Mouse (Mus musculus) left cerebral cortex, adult 8-10 months (tissue): ENCODE data around the gene Guca1b. TPM values are rescaled to one million over a fixed set of nuclear protein-coding genes. Genes with fewer than 3 reads are reported as not detected.
"Not testable (repeated sequence)": the region's sequence is repeated elsewhere in the genome, so short reads cannot be mapped to it uniquely, and the experiment has no call there.

Experiments
- DNase-seq, 2 experiments: peaks; one replicate each; pipeline ENCODE4 v3.0.0; 2022; ENCODE audit warnings: low spot score in 2 of 2
- total RNA-seq, 4 experiments: library from RNA; stranded (reverse); gene quantifications; 2 replicates each; pipeline ENCODE4 v1.2.4; 2022

Gene Guca1b
- total RNA-seq, 4 experiments from 2014 or later = 0.87 to 1.5 (median 1.2) TPM

- DNase-seq = peak in 1 of 2 experiments; percentile 25
Measured at GRCm38 (mm10) chr17:47409897-47410861, 25.0 kb downstream of the Guca1b start.

DNA sequence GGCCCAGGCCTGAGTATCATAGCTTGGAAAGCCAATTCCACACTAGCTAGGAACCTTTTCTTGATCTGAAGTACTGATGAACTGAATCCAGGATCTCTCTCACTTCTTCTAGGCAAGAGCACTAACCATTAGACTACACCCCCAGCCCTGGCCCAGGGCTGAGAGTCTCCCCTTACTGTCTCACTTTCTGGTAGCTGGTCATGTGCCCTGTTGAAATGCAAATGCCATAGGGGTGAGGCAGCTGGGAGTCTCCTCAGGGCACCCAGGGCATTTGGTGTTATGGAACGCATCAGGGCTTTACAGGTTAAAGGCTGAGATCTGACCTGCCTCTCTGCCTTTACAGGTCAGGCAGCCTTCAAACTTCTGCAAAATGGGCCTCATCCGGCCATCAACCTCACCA is 35.0 kb downstream of the Guca1b start:
- no peak for DNase-seq

DNA sequence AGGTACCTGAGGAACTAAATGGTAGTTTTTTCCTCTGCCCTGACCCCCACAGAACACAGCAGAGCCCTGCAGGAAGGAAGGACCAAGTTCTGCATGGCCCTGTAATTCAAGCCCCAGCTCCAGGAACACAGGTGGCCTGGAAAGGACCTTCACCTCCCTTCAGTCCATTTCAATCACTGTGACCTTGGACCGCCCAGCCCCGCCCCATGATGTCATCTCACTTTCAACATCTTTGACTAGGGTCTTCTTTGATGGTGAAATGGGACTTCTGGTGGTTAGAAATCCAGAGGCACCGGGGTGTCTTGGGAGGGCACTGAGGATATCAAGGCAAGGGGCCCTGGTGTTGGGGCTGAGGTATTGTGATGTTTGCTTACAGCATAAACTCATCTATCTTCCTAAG is 36.4 kb downstream of the Guca1b start:
- no peak for DNase-seq

GRCm38 (mm10) chr17:47422616-47423015 is 37.4 kb downstream of the Guca1b start:
- DNase-seq = not testable (repeated sequence)

GRCm38 (mm10) chr17:47424186-47424585 is 39.0 kb downstream of the Guca1b start:
- no peak for DNase-seq

DNA sequence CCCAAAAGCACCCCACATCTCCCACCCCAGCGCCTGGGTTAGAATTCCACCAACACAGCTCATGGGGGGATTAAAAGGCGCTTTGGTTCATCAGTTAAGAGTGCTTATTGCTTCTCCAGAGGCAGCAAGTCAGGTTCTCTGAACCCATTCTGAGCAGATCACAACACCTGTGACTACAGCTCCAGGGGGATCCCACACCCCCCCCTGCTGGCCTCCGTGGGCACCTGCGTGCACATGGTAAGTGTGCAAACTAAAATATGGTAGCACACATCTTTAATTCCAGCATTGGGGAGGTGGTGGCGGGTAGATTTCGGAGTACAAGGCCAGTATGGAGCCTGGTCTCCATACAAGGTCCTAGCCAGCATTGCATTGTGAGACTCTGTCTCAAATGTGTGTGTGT is 42.1 kb downstream of the Guca1b start:
- DNase-seq = no peak

GRCm38 (mm10) chr17:47428831-47429304 is 43.7 kb downstream of the Guca1b start:
- no peak for DNase-seq

- no peak for DNase-seq
Measured at GRCm38 (mm10) chr17:47430815-47431214, 45.6 kb downstream of the Guca1b start.

DNA sequence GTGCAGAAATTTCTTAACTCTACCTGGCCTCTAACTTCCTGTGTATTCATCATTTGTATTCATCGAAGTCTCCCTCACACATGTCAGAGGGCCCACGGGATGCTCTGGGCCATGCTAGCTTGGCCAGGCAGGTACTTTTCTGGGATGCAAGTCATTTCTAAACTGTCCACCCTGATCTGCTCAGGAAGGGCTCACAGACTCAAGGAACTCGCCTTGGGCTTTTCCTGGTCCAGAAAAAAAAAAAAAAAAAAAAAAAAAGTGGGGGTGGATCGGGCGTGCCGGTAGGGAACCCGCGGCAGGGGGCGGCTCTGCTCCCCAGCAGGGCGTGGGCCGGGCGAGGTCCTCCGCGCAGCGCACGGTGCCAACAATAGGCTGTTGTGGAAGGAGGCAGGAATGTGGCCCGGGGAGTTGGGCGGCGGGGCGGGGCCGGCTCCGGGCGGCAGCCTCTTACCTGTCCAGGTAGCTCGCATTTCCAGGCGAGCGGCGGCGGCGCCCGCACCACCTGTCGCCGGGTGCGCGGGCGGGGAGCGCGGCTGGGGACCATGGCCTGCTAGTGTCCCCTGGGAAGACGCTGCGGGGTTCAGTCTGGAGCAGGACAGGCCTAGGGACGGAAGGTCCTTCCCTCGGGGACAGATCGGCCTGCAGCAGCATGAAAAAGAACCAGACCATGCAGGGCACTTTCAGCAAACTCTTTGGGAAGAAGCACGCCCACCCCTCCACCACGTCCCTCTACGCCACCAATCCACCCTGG is 51.1 kb downstream of the Guca1b start, which contains the start of gene AI661453:
AI661453 (plus strand) TSS at position 460 of the 751 bp plus-strand sequence.
- DNase-seq = no peak

- no peak for DNase-seq
Measured at GRCm38 (mm10) chr17:47436907-47437547, 51.8 kb downstream of the Guca1b start, which contains the start of gene 1700001C19Rik. 1700001C19Rik (minus strand) TSS chr17:47437376.

GRCm38 (mm10) chr17:47438611-47439010 is 53.4 kb downstream of the Guca1b start:
- DNase-seq = no peak

- no peak for DNase-seq
Measured at GRCm38 (mm10) chr17:47439396-47440028, 54.3 kb downstream of the Guca1b start.

GRCm38 (mm10) chr17:47440359-47440890 is 55.2 kb downstream of the Guca1b start:
- DNase-seq = no peak

GRCm38 (mm10) chr17:47441296-47442051 is 56.3 kb downstream of the Guca1b start:
- DNase-seq = no peak

GRCm38 (mm10) chr17:47442271-47442670 is 57.1 kb downstream of the Guca1b start:
- no peak for DNase-seq

Other genes with a start within 250 kb of the Guca1b start
- gene Mrps10, start 16.5 kb upstream of the Guca1b start, total RNA-seq = 10 to 100 TPM; 27.5 to 39.5 (median 27.8) TPM
- gene Guca1a, start 15.2 kb downstream of the Guca1b start, total RNA-seq = under 1 TPM in 2 of 4 experiments, not detected in 2; 0.57 to 0.93 TPM
- gene AI661453, start 51.2 kb downstream of the Guca1b start, total RNA-seq = 1 to 10 TPM in 1 of 4 experiments, under 1 TPM in 3; 0.35 to 1.4 (median 0.64) TPM
- gene 1700001C19Rik, start 52.0 kb downstream of the Guca1b start, total RNA-seq = not detected
- 10 to 100 TPM; 17.6 to 22.3 (median 19.1) TPM for gene Taf8, start 116.9 kb downstream of the Guca1b start, total RNA-seq
- gene Ccnd3, start 119.7 kb downstream of the Guca1b start, total RNA-seq = 10 to 100 TPM; 28.2 to 33.4 (median 30.8) TPM
- gene Bysl, start 226.1 kb downstream of the Guca1b start, total RNA-seq = 10 to 100 TPM; 15.7 to 19.0 (median 17.1) TPM
- 10 to 100 TPM; 26.3 to 34.7 (median 27.2) TPM for gene Med20, start 226.2 kb downstream of the Guca1b start, total RNA-seq
- 1 to 10 TPM; 3.8 to 9.6 (median 6.6) TPM for gene Gm20517, start 226.2 kb downstream of the Guca1b start, total RNA-seq
- 10 to 100 TPM; 10.2 to 13.4 (median 11.6) TPM for gene Usp49, start 245.3 kb downstream of the Guca1b start, total RNA-seq